Mouse (Mus musculus) olfactory bulb, adult 2 months (tissue): ENCODE results near the gene Dohh. TPM values are rescaled to one million over a fixed set of nuclear protein-coding genes. Genes with fewer than 3 reads are reported as not detected.
A peak's percentile ranks its signal among the peaks of the same experiment; 100 is the strongest.

Experiments used
- H3K27ac ChIP-seq: fragments of 200-500 bp; 2 replicates; pipeline ENCODE4 v1.5.1; 2012; ENCODE audit warnings: low read depth, low read length; ENCODE audit not compliant: insufficient read depth
- H3K4me1 ChIP-seq: fragments of 200-500 bp; 2 replicates; pipeline ENCODE4 v1.6.1; 2012; ENCODE audit warnings: low read length; ENCODE audit not compliant: control insufficient read depth, insufficient read depth
- H3K4me3 ChIP-seq: fragments of 200-500 bp; 2 replicates; pipeline ENCODE4 v1.5.1; 2012; ENCODE audit warnings: mild to moderate bottlenecking, low read depth, low read length, moderate library complexity; ENCODE audit not compliant: insufficient read depth
- CTCF ChIP-seq: fragments of 200-500 bp; IDR thresholded peaks from 2 replicates; pipeline ENCODE4 v1.5.1; 2012; ENCODE audit warnings: low read depth, mild to moderate bottlenecking, low read length, moderate library complexity; ENCODE audit not compliant: insufficient read depth
- POLR2A ChIP-seq: fragments of 200-500 bp; IDR thresholded peaks from 2 replicates; pipeline ENCODE4 v1.6.1; 2012; ENCODE audit warnings: mild to moderate bottlenecking, low read depth, low read length, moderate library complexity; ENCODE audit not compliant: insufficient read depth
- WGBS: fragments of 180-500 bp; shearing (Covaris S2); methylation state at CpG from one replicate; pipeline ENCODE4 v1.1.7; 2018; 5-methylcytosine and 5-hydroxymethylcytosine counted together
- polyA plus RNA-seq: library from polyadenylated mRNA; stranded (reverse); fragments of >200 nt; gene quantifications from 2 replicates; pipeline ENCODE4 v1.2.4, GENCODE M21; 2012; ENCODE audit warnings: low replicate concordance; ENCODE audit not compliant: missing spikeins, insufficient read depth, insufficient read length

The Dohh gene
- polyA plus RNA-seq, 1 experiment: not detected

DNA sequence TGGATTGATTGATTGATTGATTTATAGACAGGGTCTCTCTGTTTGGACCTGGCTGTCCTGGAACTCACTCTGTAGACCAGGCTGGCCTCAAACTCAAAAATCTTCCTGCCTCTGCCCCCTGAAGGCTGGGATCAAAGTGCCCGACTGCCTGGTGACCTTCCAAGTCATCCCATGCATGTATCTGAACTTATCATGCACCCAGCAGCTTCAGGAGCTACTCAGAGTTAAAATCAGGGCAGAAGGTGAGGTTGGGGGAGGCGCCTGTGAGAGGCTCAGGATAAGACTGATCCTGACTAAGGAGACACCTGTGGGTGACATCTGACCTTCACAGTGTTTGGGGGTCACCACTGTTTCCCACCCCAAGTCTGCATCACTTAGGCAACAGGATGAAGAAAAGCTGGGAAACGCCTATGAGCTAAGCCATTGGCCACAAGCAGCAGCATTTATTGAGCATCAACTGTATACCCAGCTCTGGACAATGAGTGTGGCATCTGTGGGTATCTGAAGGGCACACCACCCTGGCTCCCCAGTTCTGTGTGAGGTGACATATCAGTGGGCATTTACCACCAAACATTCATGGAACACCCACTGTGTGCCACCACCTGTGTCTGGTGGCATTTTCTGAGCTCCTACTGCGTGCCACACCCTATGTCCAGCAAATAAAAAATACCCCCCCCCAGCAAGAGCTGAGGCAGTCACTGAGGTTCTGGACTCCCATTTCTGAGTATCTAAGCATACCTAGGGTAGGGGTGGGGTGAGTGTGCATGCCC lies 39.4 kb downstream of the Dohh start:
- TF ChIP-seq CTCF: no peak
- no peak for TF ChIP-seq POLR2A
- no peak overlapping the region; the same call in 1 of the 2 replicates for H3K4me3 ChIP-seq
- peaks cover 72% of the 10 kb centered on the region for H3K4me1 ChIP-seq
- no peak overlapping the region for H3K27ac ChIP-seq
- WGBS: 80% methylated on average over 4 of the region's 4 CpGs

DNA sequence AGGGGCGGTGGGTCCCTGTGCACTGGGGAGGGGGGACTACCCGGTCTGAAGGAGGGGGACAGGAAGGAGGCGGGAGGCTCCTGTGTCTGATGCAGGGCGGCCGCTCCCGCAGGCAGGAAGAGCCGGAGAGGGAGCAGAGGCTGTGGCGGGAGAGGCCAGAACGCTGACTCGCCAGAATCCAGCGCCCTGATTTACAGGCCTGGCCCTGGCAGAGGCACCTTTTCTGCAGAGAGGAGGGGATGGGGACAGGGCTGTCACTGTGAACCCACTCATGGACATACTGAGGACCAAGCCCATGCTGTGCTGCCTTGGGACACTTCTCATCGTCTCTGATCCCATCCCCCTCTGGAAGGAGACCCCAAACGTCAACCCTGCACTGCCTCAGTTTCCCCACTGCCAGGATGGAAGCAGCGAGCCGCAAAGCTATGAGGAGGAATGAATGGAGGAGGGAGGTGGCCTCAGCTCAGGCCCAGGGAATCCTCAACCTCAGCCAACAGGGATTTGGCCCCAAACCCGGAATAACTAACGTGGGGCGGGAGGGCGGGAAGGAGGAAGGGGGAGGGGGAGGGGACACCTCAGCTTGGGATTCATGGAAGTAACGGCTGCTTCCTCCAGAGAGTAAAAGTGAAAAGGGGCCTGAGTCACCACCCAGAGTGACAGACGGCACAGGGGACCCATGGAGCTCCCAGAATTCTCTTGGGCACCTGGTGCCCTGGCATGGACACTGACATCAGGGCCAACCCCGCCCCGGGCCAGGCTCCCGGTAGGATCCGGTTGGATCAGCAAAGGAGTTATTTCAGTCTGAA lies 40.2 kb downstream of the Dohh start:
- Histone ChIP-seq H3K4me1 (peaks cover 69% of the 10 kb centered on the region), H3K4me3 (peak overlapping the region; percentile 23; the same call in 1 of the 2 replicates), H3K27ac (peak overlapping the region; percentile 52; the same call in 1 of the 2 replicates)
- 13% methylated on average over 25 of the region's 25 CpGs for WGBS
- TF ChIP-seq POLR2A (no peak), CTCF (no peak)

DNA sequence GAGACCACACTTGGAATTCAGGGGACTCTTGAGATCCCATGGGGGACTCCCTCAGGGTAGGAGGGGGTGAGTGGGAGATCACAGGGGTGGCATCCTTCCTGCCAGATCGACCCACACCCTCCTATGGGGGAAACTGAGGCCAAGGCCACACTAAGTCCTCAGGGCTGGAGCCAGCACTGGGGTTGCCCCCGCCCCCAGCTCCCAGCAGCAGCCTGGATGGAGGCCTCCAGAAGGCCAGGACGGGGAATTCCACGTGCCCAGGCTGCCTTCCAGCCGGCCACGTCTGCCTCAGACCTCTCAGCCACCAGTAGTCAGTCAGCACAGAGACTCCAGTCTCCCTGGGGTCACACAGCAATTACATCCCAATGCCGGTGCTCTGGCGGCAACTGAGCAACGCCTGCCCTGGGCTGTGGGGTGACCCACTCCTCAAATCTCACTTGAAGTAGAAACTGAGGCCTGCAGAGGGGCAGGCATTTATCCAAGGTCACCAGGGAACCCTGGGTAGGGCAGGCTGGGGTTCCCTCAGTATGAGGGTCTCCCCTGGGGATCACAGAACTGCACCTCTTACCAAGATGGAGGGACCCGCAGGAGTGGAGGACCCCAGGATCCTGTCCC lies 41.1 kb downstream of the Dohh start:
- peaks cover 64% of the 10 kb centered on the region for H3K4me1 ChIP-seq
- TF ChIP-seq CTCF: no peak
- no peak for TF ChIP-seq POLR2A
- WGBS: 36% methylated on average over 10 of the region's 10 CpGs
- peak overlapping the region; percentile 23 for H3K4me3 ChIP-seq
- peak overlapping the region; percentile 52 for H3K27ac ChIP-seq

DNA sequence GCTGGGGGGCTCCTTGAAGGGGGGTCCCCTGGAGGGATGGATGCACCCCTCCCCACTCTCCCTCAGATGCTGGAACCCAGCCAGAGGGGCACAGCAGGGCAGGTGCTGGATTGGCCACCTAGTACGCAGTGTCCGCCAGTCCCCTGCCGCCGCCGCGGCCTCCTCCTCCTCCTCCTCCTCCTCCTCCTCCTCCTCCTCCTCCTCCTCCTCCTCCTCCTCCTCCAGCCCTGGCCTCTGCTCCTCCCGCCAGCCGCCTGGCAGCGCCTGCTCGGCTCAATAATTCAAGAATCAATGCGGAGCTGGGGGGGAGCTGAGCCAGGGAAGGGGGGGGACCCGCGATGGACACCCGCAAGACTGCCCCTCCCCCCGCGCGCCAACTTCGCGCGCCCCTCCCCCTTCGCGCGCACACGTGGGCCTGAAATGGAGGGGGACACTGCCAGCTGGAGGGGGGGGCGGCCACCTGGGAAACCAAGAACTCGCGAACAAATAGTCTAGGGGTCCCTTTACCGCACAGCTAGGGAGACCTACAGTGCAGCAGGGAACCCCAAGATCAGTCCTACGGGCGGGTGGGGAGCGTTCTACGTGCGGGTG lies 41.9 kb downstream of the Dohh start:
- TF ChIP-seq POLR2A (no peak), CTCF (no peak)
- Histone ChIP-seq H3K4me1 (peaks cover 59% of the 10 kb centered on the region), H3K27ac (0 out of 2 replicates have a peak overlapping the region, but pooled peaks have one; percentile 66), H3K4me3 (peak overlapping the region; percentile 75)
- WGBS: 0% methylated on average over 27 of the region's 33 CpGs

DNA sequence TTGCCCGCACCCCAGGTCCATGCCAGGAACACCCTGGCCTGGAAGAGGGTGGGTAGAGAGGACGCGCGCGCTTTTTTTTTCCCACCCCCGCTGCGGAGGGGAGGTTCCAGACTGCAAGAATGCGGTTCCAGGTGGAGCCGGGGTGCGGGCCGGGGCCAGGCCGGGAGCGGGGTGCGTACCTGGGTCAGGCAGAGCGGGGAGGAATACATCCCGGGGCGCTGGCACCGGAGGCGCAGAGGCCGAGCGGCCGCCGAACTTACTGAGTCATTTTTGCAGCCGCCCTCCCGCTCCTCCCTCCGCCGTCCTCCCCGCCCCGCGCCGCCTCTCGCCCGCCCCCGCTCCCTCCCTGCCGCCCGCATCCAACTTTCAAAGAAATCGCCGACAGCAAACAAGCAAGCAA lies 42.7 kb downstream of the Dohh start:
- 1% methylated on average over 38 of the region's 38 CpGs for WGBS

DNA sequence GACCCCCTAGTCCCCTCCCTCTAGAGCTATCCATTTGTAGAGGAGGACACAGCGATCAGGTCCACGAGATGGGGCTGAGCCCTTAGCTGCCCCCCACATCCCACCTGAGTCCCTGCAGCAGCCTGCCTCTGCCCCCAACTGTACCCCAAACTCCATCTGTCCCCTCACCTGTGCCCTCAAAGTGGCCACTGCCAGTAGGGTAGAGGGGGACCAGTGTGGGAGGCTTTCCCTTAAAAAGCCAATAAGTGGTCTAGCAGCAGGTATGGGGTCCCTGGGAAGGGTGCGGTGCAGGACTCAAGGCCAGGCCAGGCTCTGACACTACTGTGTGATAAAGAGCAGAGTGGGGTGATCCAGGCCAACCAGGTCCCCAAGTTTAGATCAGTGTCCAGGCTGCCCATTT lies 43.1 kb downstream of the Dohh start:
- peaks cover 60% of the 10 kb centered on the region for H3K4me1 ChIP-seq
- WGBS: 23% methylated on average over 3 of the region's 3 CpGs
- no peak for TF ChIP-seq CTCF
- no peak for TF ChIP-seq POLR2A
- H3K27ac ChIP-seq: 0 out of 2 replicates have a peak overlapping the region, but pooled peaks have one; percentile 9
- H3K4me3 ChIP-seq: peak overlapping the region; percentile 75

More for the DNA sequence above, 42.7 kb downstream of the Dohh start:
- TF ChIP-seq CTCF (no peak), POLR2A (no peak)
- H3K27ac ChIP-seq: peak overlapping the region; percentile 66
- peak overlapping the region; percentile 75 for H3K4me3 ChIP-seq
- peaks cover 60% of the 10 kb centered on the region for H3K4me1 ChIP-seq

- peaks cover 61% of the 10 kb centered on the region for H3K4me1 ChIP-seq
- no peak overlapping the region for H3K4me3 ChIP-seq
- TF ChIP-seq POLR2A (no peak), CTCF (no peak)
- 90% methylated on average over 8 of the region's 8 CpGs for WGBS
- H3K27ac ChIP-seq: no peak overlapping the region
Observed at GRCm38 (mm10) chr10:81427804-81428506, 43.7 kb downstream of the Dohh start.

- no peak for TF ChIP-seq CTCF
- WGBS: 78% methylated on average over 7 of the region's 7 CpGs
- Histone ChIP-seq H3K4me1 (peaks cover 66% of the 10 kb centered on the region), H3K27ac (no peak overlapping the region), H3K4me3 (no peak overlapping the region)
Observed at GRCm38 (mm10) chr10:81428507-81428870, 44.3 kb downstream of the Dohh start.
